Mouse (Mus musculus) liver, embryonic 11.5 days (tissue): Measurements from ENCODE around the gene March6. TPM values are rescaled to one million over a fixed set of nuclear protein-coding genes. Genes with fewer than 3 reads are reported as not detected.

Experiments
- ATAC-seq: fragments of 200-750 bp; cut with Nextera tagmentation; replicated peaks from 2 replicates; pipeline ENCODE4 v1.8.0; 2017; ENCODE audit warnings: moderate number of reproducible peaks, mild to moderate bottlenecking, moderate TSS enrichment, moderate library complexity; ENCODE audit not compliant: low FRiP score
- DNase-seq: peaks from one replicate; pipeline ENCODE4 v3.0.0-alpha.2; 2017; ENCODE audit warnings: low spot score
- H3K27ac ChIP-seq: fragments of 300-500 bp; sonication (generic); 2 replicates; pipeline ENCODE4 v1.5.1; 2014; ENCODE audit warnings: mild to moderate bottlenecking, low read depth, low read length, control low read depth
- H3K27me3 ChIP-seq: fragments of 300-500 bp; sonication (generic); replicated peaks from 2 replicates; pipeline ENCODE4 v1.6.1; 2014; ENCODE audit warnings: low read length, mixed read lengths; ENCODE audit not compliant: control insufficient read depth, insufficient read depth
- H3K36me3 ChIP-seq: fragments of 300-500 bp; sonication (generic); 2 replicates; pipeline ENCODE4 v1.6.1; 2014; ENCODE audit warnings: mild to moderate bottlenecking, low read length, moderate library complexity, mixed read lengths; ENCODE audit not compliant: control insufficient read depth, insufficient read depth
- H3K4me1 ChIP-seq: fragments of 300-500 bp; sonication (generic); replicated peaks from 2 replicates; pipeline ENCODE4 v1.6.1; 2014; ENCODE audit warnings: low read length, mixed read lengths; ENCODE audit not compliant: control insufficient read depth, insufficient read depth
- H3K4me2 ChIP-seq: fragments of 300-500 bp; sonication (generic); 2 replicates; pipeline ENCODE4 v1.6.1; 2014; ENCODE audit warnings: mild to moderate bottlenecking, control low read depth, moderate library complexity
- H3K4me3 ChIP-seq: fragments of 300-500 bp; sonication (generic); 2 replicates; pipeline ENCODE4 v1.5.1; 2014; ENCODE audit warnings: low read depth, low read length, control low read depth
- H3K9ac ChIP-seq: fragments of 300-500 bp; sonication (generic); 2 replicates; pipeline ENCODE4 v1.6.1; 2014; ENCODE audit warnings: low read depth, low read length, control low read depth
- H3K9me3 ChIP-seq: fragments of 300-500 bp; sonication (generic); 2 replicates; pipeline ENCODE4 v1.6.1; 2016; ENCODE audit warnings: low read length, inconsistent platforms, mixed read lengths; ENCODE audit not compliant: control insufficient read depth
- WGBS: fragments of 180-500 bp; shearing (Covaris S2); extraction: QIAGEN DNeasy Blood & Tissue Kit; methylation state at CpG from one replicate; pipeline ENCODE4 v1.1.7; 2014; 5-methylcytosine and 5-hydroxymethylcytosine counted together
- polyA plus RNA-seq: library from polyadenylated mRNA; unstranded; fragments of >200 nt; fragmentation: Nextera tagmentation; extraction: Ambion mirVana; gene quantifications from 2 replicates; pipeline ENCODE4 v1.2.1, GENCODE M21; 2014

March6 gene
- polyA plus RNA-seq, 1 experiment from 2014 or later = 36.1 TPM

DNA sequence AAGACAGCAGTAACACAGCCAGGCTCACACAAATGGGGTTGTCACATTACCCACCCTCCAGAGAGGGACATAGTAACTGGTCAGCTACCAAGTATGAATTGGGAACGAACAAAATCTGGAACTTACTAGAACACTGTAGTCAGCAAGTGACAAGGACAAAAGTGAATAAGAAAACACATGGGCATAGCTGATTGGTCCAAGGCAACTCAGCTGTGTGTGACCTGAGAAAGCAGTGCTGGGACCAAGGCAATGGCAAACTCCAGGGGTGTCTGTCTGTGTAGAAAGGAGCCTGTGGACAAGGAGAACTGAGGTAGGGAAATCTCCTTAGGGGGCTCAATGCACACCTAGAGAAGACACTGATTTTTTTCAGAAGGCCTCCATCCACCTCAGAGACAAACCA is 19.1 kb downstream of the March6 start:
- WGBS = 73% methylated on average over 1 of the region's 1 CpGs
- H3K27me3 ChIP-seq = no peaks in the 10 kb centered on the region
- H3K4me2 ChIP-seq = no peak overlapping the region
- no peak overlapping the region for H3K9ac ChIP-seq
- no peak overlapping the region for H3K4me3 ChIP-seq
- no peak overlapping the region for H3K27ac ChIP-seq
- ATAC-seq = 0 out of 2 replicates have a peak, but pooled peaks have one; percentile 29
- peaks cover 17% of the 10 kb centered on the region for H3K4me1 ChIP-seq
- no peaks in the 10 kb centered on the region for H3K9me3 ChIP-seq
- H3K36me3 ChIP-seq = no peaks in the 10 kb centered on the region
- no peak for DNase-seq

DNA sequence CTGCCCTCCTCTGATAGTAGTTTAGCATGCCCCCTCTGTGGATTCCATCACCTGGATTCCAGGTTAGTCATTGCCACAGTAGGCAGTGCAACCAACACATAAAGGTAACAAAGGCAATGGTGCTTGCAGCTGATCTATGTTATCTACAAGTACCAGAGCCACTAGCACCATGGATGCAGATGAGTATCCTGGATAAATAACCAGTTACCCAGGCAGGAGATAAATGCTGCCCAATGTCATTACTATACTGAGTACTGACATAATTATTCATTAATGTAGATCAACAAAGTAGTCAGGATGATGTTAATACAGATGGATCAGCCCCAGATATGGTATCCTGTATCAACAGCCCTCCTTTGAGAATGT is 19.5 kb downstream of the March6 start:
- Histone ChIP-seq H3K9me3 (no peaks in the 10 kb centered on the region), H3K9ac (no peak overlapping the region), H3K4me3 (no peak overlapping the region), H3K27me3 (no peaks in the 10 kb centered on the region), H3K4me1 (peaks cover 17% of the 10 kb centered on the region), H3K36me3 (no peaks in the 10 kb centered on the region), H3K27ac (no peak overlapping the region), H3K4me2 (no peak overlapping the region)
- ATAC-seq = peak; percentile 80
- no peak for DNase-seq

DNA sequence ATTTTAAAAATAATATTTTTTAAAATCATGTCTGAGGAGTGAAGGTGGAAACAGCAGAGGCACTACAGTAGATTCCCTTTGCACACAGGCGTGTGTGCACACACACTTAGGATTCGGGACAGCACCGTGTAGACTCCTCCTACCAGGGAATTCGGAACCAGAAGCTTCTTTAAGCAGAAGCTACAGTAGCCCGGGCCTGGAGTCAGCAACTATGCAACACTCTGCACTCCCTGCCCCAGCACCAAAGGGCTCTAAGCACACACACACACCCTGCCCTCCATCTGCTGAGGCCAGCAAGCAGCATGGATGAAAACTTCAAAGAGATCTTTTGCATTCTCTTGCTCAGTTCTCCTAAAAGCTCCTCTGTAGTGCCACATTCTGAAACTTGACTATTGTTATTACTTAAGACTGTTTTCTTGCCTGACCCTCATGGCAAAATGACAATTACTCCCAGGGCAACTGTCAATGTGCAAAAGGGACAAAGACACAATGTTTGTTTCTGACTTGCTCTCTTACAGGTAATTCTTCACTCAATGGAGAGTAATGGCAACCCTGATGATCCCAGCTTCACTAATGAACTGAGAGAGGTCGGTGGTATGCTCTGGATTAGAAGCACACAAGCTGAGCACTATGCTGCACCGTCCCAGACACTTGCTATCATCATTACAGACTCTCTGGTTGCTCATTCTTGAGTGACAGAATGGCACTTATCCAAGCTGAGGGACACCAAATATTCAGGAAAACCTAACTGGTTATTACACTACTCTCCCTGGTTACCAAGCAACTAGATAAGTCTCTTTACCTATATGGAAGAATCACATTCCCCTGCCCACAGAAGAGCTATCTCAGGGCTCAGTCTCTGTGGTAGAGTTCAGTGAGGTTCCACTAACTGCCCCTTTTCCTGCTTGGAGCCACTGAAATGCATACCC is 20.1 kb downstream of the March6 start:
- H3K27me3 ChIP-seq = no peaks in the 10 kb centered on the region
- H3K4me2 ChIP-seq = no peak overlapping the region
- H3K9ac ChIP-seq = no peak overlapping the region
- H3K4me1 ChIP-seq = peaks cover 17% of the 10 kb centered on the region
- 72% methylated on average over 7 of the region's 7 CpGs for WGBS
- no peaks in the 10 kb centered on the region for H3K9me3 ChIP-seq
- peaks cover 2% of the 10 kb centered on the region; the same call in 1 of the 2 replicates for H3K36me3 ChIP-seq
- H3K27ac ChIP-seq = no peak overlapping the region
- no peak overlapping the region for H3K4me3 ChIP-seq
- ATAC-seq = no peak
- DNase-seq = no peak

DNA sequence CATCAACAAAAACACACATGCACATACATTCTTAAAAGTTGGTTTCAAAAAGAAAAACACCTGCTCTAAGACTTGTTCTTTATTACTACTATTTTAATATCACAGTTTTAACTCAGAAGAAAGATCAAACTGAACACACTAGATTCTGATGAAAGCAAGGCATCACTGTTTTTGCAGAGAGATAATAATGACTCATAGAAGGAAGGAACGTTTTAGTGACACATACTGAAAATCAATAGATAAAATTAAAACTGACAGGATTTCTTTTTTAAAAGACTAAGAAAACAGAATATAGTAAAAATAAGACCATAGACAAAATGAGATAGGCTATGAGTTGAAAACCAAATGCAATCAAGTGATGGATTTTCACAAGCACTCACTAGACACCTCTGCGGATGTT is 25.8 kb downstream of the March6 start:
- Histone ChIP-seq H3K27ac (no peak overlapping the region), H3K27me3 (no peaks in the 10 kb centered on the region), H3K4me2 (no peak overlapping the region), H3K4me3 (no peak overlapping the region), H3K9ac (no peak overlapping the region), H3K4me1 (peaks cover 4% of the 10 kb centered on the region; the same call in 1 of the 2 replicates), H3K36me3 (peaks cover 9% of the 10 kb centered on the region), H3K9me3 (no peaks in the 10 kb centered on the region)
- DNase-seq (no peak), ATAC-seq (no peak)
- WGBS = 80% methylated on average over 2 of the region's 2 CpGs

DNA sequence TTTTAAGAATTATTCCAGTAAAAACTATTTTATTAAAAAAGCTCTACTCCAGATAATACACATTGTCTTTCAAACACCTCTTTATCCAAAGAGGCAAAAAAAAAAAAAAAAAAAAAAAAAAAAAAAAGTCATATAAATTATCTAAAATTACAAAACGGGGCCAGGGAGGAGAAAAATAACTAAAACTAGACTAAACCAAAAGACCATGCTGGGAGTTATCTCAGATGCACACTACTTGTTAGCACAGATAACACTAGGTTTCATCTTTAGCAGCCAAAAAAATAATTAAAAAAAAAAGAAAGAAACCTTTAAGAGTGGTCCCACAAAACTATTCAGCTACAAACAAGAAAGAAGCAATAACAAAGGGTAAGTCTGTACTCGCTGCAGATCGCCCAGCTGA is 27.4 kb downstream of the March6 start:
- H3K27ac ChIP-seq = peak overlapping the region; percentile 52; the same call in 1 of the 2 replicates
- H3K9me3 ChIP-seq = no peaks in the 10 kb centered on the region
- H3K9ac ChIP-seq = no peak overlapping the region; the same call in 1 of the 2 replicates
- no peak for DNase-seq
- 68% methylated on average over 3 of the region's 3 CpGs for WGBS
- ATAC-seq = peak; percentile 39; the same call in 1 of the 2 replicates
- H3K4me2 ChIP-seq = no peak overlapping the region
- no peaks in the 10 kb centered on the region for H3K27me3 ChIP-seq
- H3K36me3 ChIP-seq = peaks cover 9% of the 10 kb centered on the region
- H3K4me1 ChIP-seq = peaks cover 4% of the 10 kb centered on the region; the same call in 1 of the 2 replicates
- H3K4me3 ChIP-seq = no peak overlapping the region

DNA sequence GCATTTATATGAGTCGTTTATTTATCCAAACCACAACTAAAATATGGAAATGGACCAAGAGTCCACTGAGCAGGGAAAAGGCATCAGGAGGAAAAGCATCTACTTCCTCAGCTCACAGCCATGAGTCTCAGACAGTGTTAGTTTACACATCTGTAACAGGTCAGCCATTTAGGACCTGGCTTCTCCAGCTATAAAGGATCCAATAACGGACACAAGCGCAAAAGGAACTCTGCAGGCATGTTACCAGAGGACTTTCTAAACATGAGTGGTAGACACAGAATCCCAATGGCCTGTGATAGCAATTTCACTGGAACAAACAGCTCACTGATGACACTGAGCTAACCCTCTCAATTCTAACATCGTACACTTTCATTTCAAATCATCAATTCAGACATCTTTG is 27.9 kb downstream of the March6 start:
- no peak overlapping the region for H3K4me2 ChIP-seq
- no peak for DNase-seq
- no peak for ATAC-seq
- H3K27me3 ChIP-seq = no peaks in the 10 kb centered on the region
- no peak overlapping the region for H3K4me3 ChIP-seq
- H3K9ac ChIP-seq = no peak overlapping the region
- H3K4me1 ChIP-seq = peaks cover 4% of the 10 kb centered on the region; the same call in 1 of the 2 replicates
- no peak overlapping the region for H3K27ac ChIP-seq
- peaks cover 10% of the 10 kb centered on the region for H3K36me3 ChIP-seq
- no peaks in the 10 kb centered on the region for H3K9me3 ChIP-seq
- 91% methylated on average over 4 of the region's 4 CpGs for WGBS

DNA sequence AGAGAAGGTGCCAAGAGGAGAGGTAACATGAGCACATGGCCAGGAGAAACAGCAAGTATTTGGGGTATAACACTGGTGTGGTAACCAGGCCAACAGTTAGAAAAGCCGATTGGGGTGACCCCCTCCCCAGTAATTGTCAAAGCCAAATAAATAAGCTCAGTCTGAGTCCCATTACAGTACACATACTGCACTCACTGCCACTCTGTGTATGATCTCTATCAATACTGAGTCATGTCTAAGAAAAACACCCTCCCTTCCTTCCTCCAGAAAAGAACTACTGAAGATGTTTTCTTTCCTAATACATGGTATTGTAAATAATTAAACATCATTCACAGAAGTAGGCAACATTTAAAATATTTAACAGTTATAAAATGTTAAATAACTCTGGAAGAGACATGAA is 28.5 kb downstream of the March6 start:
- no peak overlapping the region for H3K27ac ChIP-seq
- H3K9ac ChIP-seq = no peak overlapping the region
- no peak overlapping the region for H3K4me3 ChIP-seq
- H3K36me3 ChIP-seq = peaks cover 16% of the 10 kb centered on the region
- DNase-seq = no peak
- ATAC-seq = no peak
- H3K4me1 ChIP-seq = peaks cover 4% of the 10 kb centered on the region; the same call in 1 of the 2 replicates
- no peak overlapping the region for H3K4me2 ChIP-seq
- WGBS = 74% methylated on average over 1 of the region's 1 CpGs
- H3K27me3 ChIP-seq = no peaks in the 10 kb centered on the region
- H3K9me3 ChIP-seq = no peaks in the 10 kb centered on the region

DNA sequence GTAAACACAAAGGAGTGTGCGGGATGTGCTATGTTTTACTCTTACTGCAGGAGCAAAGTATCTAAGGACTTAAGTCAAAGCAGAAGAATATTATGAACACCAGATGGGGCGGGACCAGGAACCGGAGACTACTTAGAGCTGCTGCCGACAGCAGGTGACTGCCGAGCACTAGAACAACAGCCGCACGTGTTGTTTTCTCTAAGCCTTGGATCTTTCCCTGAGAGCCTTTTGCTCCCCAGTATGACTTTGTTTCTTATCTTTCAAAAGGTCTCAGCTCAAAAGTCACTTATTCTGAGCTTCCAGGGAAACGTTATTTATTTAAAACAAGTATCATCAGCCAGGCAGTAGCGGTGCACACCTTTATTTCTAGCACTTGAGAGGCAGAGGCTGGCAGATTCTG is 36.0 kb downstream of the March6 start:
- Histone ChIP-seq H3K9me3 (no peaks in the 10 kb centered on the region), H3K27me3 (no peaks in the 10 kb centered on the region), H3K9ac (no peak overlapping the region), H3K4me2 (no peak overlapping the region), H3K27ac (no peak overlapping the region), H3K4me3 (no peak overlapping the region), H3K36me3 (peaks cover 34% of the 10 kb centered on the region), H3K4me1 (no peaks in the 10 kb centered on the region)
- ATAC-seq = no peak
- DNase-seq = no peak
- WGBS = 95% methylated on average over 9 of the region's 9 CpGs

DNA sequence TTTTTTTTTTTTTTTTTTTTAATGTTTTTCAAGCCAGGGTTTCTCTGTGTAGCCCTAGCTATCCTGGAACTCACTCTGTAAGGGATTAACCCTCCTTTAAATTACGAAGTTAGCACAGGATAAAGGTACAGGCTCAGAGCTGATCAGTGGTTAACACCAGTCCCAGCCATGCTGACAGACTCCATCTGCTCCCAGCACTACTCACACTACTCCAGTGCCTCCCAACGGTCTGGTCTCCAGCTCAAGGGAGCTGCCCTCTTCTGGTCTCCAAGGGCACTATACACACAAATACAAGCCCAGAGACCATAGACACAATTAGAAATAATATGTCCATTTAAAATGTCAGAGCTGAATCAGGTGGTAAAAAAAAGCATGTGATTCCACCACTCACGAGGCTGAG is 36.5 kb downstream of the March6 start:
- Histone ChIP-seq H3K27me3 (no peaks in the 10 kb centered on the region), H3K9me3 (no peaks in the 10 kb centered on the region), H3K36me3 (peaks cover 34% of the 10 kb centered on the region), H3K9ac (no peak overlapping the region), H3K4me3 (no peak overlapping the region), H3K27ac (no peak overlapping the region), H3K4me1 (no peaks in the 10 kb centered on the region), H3K4me2 (no peak overlapping the region)
- whole genome bisulfite sequencing = 83% methylated on average over 3 of the region's 3 CpGs
- ATAC-seq = no peak
- DNase-seq = no peak
